Mouse (Mus musculus): Measurements from ENCODE around the gene Clec4a3. TPM values are rescaled to one million over a fixed set of nuclear protein-coding genes. Genes with fewer than 3 reads are reported as not detected.

Gene Clec4a3
- 1 to 10 TPM in 1 of 2 experiments, not detected in 1; 1.1 TPM for polyA plus RNA-seq (2017; shearing (Covaris generic))

DNA sequence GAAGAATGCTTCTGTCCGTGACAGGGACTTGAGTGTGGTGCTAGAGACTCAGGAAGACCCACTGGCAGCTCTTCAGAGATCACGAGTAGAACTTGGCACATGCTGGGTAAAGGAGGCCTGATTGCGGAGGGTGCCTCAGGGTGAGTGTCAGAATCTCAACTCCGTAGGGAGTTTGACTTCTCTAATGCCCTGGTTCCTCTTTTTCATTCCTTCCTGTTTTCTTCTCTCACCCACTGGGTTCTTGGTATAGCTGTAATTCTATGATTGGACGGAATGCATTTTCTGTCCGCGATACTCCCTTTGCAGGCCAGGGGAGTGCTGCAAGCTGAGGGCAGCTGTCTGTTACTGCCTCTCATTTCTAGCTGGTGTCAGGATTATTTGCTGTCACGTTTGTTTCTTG, at the start of gene Clec4a3:
Gene Clec4a3 (plus strand): TSS at position 115 of the 400 bp plus-strand sequence.

GRCm38 (mm10) chr6:122921451-122921850, 30.9 kb upstream of the Clec4a3 start, which contains the start of gene Clec4a1:
TSS of gene Clec4a1 (plus strand) at chr6:122921848.

DNA sequence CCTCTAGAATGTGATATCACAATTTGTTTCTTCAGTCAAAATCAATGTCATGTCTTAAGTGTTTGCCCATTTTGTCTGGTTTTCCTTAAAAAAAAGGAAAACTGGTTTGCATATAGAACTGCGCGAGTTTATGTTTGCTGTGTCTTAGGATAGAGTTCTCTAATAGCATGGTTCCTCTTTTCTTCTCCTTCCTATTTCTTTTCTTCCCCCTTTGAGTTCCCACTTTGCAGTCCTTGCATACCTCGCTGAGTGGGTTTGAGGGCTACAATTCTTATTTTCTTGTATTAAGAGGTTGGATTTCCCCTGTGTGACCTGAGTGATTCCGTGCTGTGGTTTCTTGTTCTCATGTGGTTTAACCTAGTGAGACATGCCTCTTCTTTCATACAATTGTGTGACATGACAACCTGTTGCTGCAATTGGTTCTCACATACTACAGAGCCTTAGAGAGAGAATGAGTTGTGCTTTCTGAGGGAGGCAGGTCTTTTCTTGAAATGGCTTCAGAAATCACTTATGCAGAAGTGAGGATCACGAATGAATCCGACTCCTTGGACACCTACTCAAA, 37.6 kb downstream of the Clec4a3 start, which contains the start of gene Clec4a4:
Gene Clec4a4 (plus strand): TSS at position 492 of the 562 bp plus-strand sequence.

Other genes with a start within 250 kb of the Clec4a3 start
- gene Nanog, start 245.0 kb upstream of the Clec4a3 start, polyA plus RNA-seq (2017; shearing (Covaris generic)), result under 1 TPM; 0.11 to 0.23 TPM
- gene Slc2a3, start 150.9 kb upstream of the Clec4a3 start, polyA plus RNA-seq (2017; shearing (Covaris generic)), result 10 to 100 TPM; 46.6 to 85.9 TPM
- 10 to 100 TPM; 36.6 to 36.7 TPM for gene Foxj2, start 132.6 kb upstream of the Clec4a3 start, polyA plus RNA-seq (2017; shearing (Covaris generic))
- under 1 TPM in 1 of 2 experiments, not detected in 1; 0.30 TPM for gene C3ar1, start 96.4 kb upstream of the Clec4a3 start, polyA plus RNA-seq (2017; shearing (Covaris generic))
- 10 to 100 TPM; 22.9 to 34.7 TPM for gene Necap1, start 78.0 kb upstream of the Clec4a3 start, polyA plus RNA-seq (2017; shearing (Covaris generic))
- gene Clec4a1, start 30.7 kb upstream of the Clec4a3 start, polyA plus RNA-seq (2017; shearing (Covaris generic)), result under 1 TPM; 0.27 to 0.95 TPM
- not detected for gene Clec4a4, start 37.9 kb downstream of the Clec4a3 start, polyA plus RNA-seq (2017; shearing (Covaris generic))
- not detected for gene Clec4b1, start 97.4 kb downstream of the Clec4a3 start, polyA plus RNA-seq (2017; shearing (Covaris generic))
- under 1 TPM in 1 of 2 experiments, not detected in 1; 0.76 TPM for gene Clec4a2, start 153.9 kb downstream of the Clec4a3 start, polyA plus RNA-seq (2017; shearing (Covaris generic))
- gene Clec4b2, start 220.4 kb downstream of the Clec4a3 start, polyA plus RNA-seq (2017; shearing (Covaris generic)), result not detected